Mouse (Mus musculus): ENCODE data around the gene Fam13c.

DNA sequence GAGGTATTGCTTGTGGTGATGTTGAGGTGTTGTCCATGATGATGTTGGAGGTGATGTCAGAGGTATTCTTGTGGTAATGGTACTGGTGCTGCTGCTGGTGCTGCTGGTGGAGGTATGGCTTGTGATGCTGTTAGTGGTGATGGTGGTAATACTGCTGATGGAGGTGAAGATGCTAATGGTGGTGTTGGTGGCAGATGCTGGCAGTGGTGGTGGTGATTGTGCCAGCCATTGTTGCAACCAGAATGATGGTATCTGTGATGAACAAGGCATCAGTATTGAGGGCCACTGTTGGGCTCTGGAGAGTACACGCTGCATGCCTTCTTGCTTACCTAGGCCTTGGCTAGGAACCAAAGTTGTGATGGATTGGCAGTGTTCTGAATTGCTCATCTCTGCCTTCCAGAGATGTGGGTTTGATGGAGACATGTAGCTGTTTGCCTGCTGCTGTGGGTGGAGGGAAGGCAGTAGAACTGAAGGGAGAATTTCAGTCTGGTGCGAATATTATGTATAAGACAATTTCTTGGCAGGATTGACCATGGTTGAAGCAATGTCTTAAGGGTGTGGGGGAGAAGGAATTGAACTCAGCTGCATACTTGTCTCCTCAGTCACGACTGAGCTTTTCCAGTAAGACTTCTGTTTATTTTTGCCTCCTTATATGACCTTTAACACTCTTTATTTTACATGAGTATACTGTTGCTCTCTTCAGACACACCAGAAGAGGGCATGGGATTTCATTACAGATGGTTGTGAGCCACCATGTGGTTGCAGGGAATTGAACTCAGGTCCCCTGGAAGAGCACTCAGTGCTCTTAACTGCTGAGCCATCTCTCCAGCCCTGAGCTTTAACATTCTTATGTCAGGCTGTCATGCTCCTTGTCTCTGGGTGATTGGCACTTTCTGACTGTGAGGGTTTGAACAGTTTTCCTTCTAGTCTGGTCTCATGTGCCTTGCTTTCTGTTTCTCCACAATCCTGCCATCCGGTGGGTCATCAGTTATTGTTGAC, 55.1 kb downstream of the Fam13c start:
- TF ChIP-seq CTCF (IDR thresholded peaks at IDR 0.05; ENCODE audit: borderline replicate concordance, insufficient read depth, low read length) (no peak), POLR2A (IDR thresholded peaks at IDR 0.05; ENCODE audit: low read depth, low read length) (no peak)

Data from embryonic fibroblast, embryonic 13.5 days (primary cell).